Mouse (Mus musculus): Measurements from ENCODE around the gene Fxyd1.

GRCm38 (mm10) chr7:31059919-31060620 is 3.1 kb upstream of the Fxyd1 start:
- TF ChIP-seq CTCF (IDR thresholded peaks at IDR 0.05; ENCODE audit: insufficient read depth, low read length), result no peak
- TF ChIP-seq POLR2A (IDR thresholded peaks at IDR 0.05; ENCODE audit: borderline replicate concordance, extremely low read depth, low read depth, low read length), result no peak

Data from lung, adult 2 months (tissue).